Mouse (Mus musculus): Measurements from ENCODE around the gene Gm42674. TPM values are rescaled to one million over a fixed set of nuclear protein-coding genes. Genes with fewer than 3 reads are reported as not detected.
A peak's percentile ranks its signal among the peaks of the same experiment; 100 is the strongest.

Gm42674 gene
- total and polyA plus RNA-seq, 3 experiments: not detected

GRCm38 (mm10) chr3:90586016-90586643 lies 15.6 kb upstream of the Gm42674 start:
- Histone ChIP-seq H3K27ac (ENCODE audit: insufficient read depth, low read depth) (no peak overlapping the region), H3K4me3 (replicated peaks in 1 of 3; ENCODE audit: low read depth in 2 of 3, low read length in 2 of 3, poor library complexity in 1 of 3) (no peak overlapping the region)
- in situ Hi-C loops (cut with MboI; ENCODE audit: low pct_ligation_motif_present, low pct_unique_long_range_greater_than_20kb, low sequenced_read_pairs): no loop called here

GRCm38 (mm10) chr3:90586906-90587305 lies 14.8 kb upstream of the Gm42674 start:
- Histone ChIP-seq H3K27me3 (replicated peaks) (no peaks in the 10 kb centered on the region), H3K9ac (ENCODE audit: insufficient read depth, low read depth) (no peak overlapping the region), H3K27ac (ENCODE audit: insufficient read depth, low read depth) (no peak overlapping the region), H3K9me3 (replicated peaks; ENCODE audit: low read length) (no peaks in the 10 kb centered on the region), H3K36me3 (replicated peaks in 1 of 2; ENCODE audit: control insufficient read depth in 1 of 2, insufficient read depth in 1 of 2, low read length in 1 of 2) (no peaks in the 10 kb centered on the region), H3K4me3 (replicated peaks in 1 of 3; ENCODE audit: low read depth in 2 of 3, low read length in 2 of 3, poor library complexity in 1 of 3) (peak overlapping the region in 1 of 3 experiments; percentile 28), H3K4me1 (ENCODE audit: control insufficient read depth in 1 of 2, insufficient read depth in 2 of 2) (peaks cover 23 to 50% of the 10 kb centered on the region in 2 experiments), H3K79me2 (replicated peaks; ENCODE audit: control insufficient read depth, extremely low read depth, insufficient read depth, poor library complexity, severe bottlenecking) (no peaks in the 10 kb centered on the region), H3K4me2 (ENCODE audit: insufficient read depth, low read depth, poor library complexity, severe bottlenecking) (peak overlapping the region; percentile 33)
- DNase-seq (ENCODE audit: extremely low read depth): peak; percentile 82
- in situ Hi-C loops (cut with MboI; ENCODE audit: low pct_ligation_motif_present, low pct_unique_long_range_greater_than_20kb, low sequenced_read_pairs): no loop called here
- dilution Hi-C loops (cut with MboI; ENCODE audit: extremely low pct_ligation_motif_present, extremely low pct_unique_long_range_greater_than_20kb, low sequenced_read_pairs): no loop called here
- no peak for TF ChIP-seq ZKSCAN1 (IDR thresholded peaks at IDR 0.05; ENCODE audit: borderline replicate concordance, low read depth, low read length)
- peak; percentile 9; the same call in 1 of the 2 replicates for TF ChIP-seq IRF4 (IDR thresholded peaks at IDR 0.05; ENCODE audit: low read depth, low read length)
- TF ChIP-seq SIN3A (IDR thresholded peaks at IDR 0.05; ENCODE audit: low read length): no peak
- TF ChIP-seq EP300 (IDR thresholded peaks at IDR 0.05; ENCODE audit: low read length): peak; percentile 60; the same call in 1 of the 2 replicates
- peak; percentile 61; the same call in 1 of the 2 replicates for TF ChIP-seq TCF12 (IDR thresholded peaks at IDR 0.05; ENCODE audit: low read depth, low read length)
- TF ChIP-seq MEF2A (IDR thresholded peaks at IDR 0.05; ENCODE audit: borderline replicate concordance, low read depth, low read length): peak; percentile 39; the same call in 1 of the 2 replicates
- peak; percentile 89 for TF ChIP-seq BHLHE40 (IDR thresholded peaks at IDR 0.05; ENCODE audit: low read depth, low read length)
- TF ChIP-seq ELF1 (IDR thresholded peaks at IDR 0.05; ENCODE audit: low read depth, low read length): no peak
- TF ChIP-seq CTCF (conservative IDR thresholded peaks at IDR 0.05 in 1 of 2, IDR thresholded peaks at IDR 0.05 in 1 of 2; ENCODE audit: low read depth in 2 of 2, low read length in 2 of 2): peak in 1 of 2 experiments; percentile 13; a peak in 1 of 4 replicates
- TF ChIP-seq ETS1 (conservative IDR thresholded peaks at IDR 0.05; ENCODE audit: low read depth, low read length): peak; percentile 83
- 0 out of 2 replicates have a peak, but pooled peaks have one; percentile 13 for TF ChIP-seq MAZ (IDR thresholded peaks at IDR 0.05; ENCODE audit: low read depth, low read length)
- no peak for TF ChIP-seq NELFE (IDR thresholded peaks at IDR 0.05; ENCODE audit: low read depth, low read length)

More at GRCm38 (mm10) chr3:90586016-90586643, 15.6 kb upstream of the Gm42674 start:
- Histone ChIP-seq H3K79me2 (replicated peaks; ENCODE audit: control insufficient read depth, extremely low read depth, insufficient read depth, poor library complexity, severe bottlenecking) (no peaks in the 10 kb centered on the region), H3K27me3 (replicated peaks) (no peaks in the 10 kb centered on the region), H3K9me3 (replicated peaks; ENCODE audit: low read length) (no peaks in the 10 kb centered on the region), H3K4me2 (ENCODE audit: insufficient read depth, low read depth, poor library complexity, severe bottlenecking) (no peak overlapping the region), H3K9ac (ENCODE audit: insufficient read depth, low read depth) (no peak overlapping the region), H3K36me3 (replicated peaks in 1 of 2; ENCODE audit: control insufficient read depth in 1 of 2, insufficient read depth in 1 of 2, low read length in 1 of 2) (no peaks in the 10 kb centered on the region), H3K4me1 (ENCODE audit: control insufficient read depth in 1 of 2, insufficient read depth in 2 of 2) (peaks cover 23 to 50% of the 10 kb centered on the region in 2 experiments)
- TF ChIP-seq MYC (IDR thresholded peaks at IDR 0.05; ENCODE audit: low read depth, low read length): no peak
- no peak for TF ChIP-seq HCFC1 (IDR thresholded peaks at IDR 0.05; ENCODE audit: low read depth, low read length)
- TF ChIP-seq MEF2A (IDR thresholded peaks at IDR 0.05; ENCODE audit: borderline replicate concordance, low read depth, low read length): no peak
- dilution Hi-C loops (cut with MboI; ENCODE audit: extremely low pct_ligation_motif_present, extremely low pct_unique_long_range_greater_than_20kb, low sequenced_read_pairs): no loop called here
- DNase-seq (ENCODE audit: extremely low read depth): peak; percentile 21
